Mouse (Mus musculus) left cerebral cortex, adult 2 months (tissue): ENCODE data around the gene Dse. TPM values are rescaled to one million over a fixed set of nuclear protein-coding genes. Genes with fewer than 3 reads are reported as not detected.
A peak's percentile ranks its signal among the peaks of the same experiment; 100 is the strongest.
"Not testable (repeated sequence)": the region's sequence is repeated elsewhere in the genome, so short reads cannot be mapped to it uniquely, and the experiment has no call there.

Experiments used
- DNase-seq, 2 experiments: peaks; one replicate each; pipeline ENCODE4 v3.0.0; 2021 to 2022; ENCODE audit warnings: low spot score in 2 of 2, mixed read lengths in 1 of 2; ENCODE audit errors: extremely low spot score in 1 of 2
- H3K27ac ChIP-seq: fragments of 200-600 bp; 2 replicates; pipeline ENCODE4 v1.8.1; 2022
- H3K4me3 ChIP-seq: fragments of 200-600 bp; 2 replicates; pipeline ENCODE4 v1.8.1; 2022
- CTCF ChIP-seq: fragments of 200-600 bp; IDR thresholded peaks from 2 replicates; pipeline ENCODE4 v1.8.1; 2022; ENCODE audit warnings: antibody characterized with exemption, mild to moderate bottlenecking, moderate library complexity
- intact Hi-C: fragments of 180-260 bp; cut with DNase I; formaldehyde crosslinking; loops from one replicate; pipeline ENCODE4 v1.15.1; 2025
- long read RNA-seq, 2 experiments: library from polyadenylated mRNA; stranded (forward); transcript quantifications; one replicate each; pipeline ENCODE4 v2.0.0; 2021; ENCODE audit warnings: borderline mapping rate in 2 of 2
- total RNA-seq, 2 experiments: library from RNA; stranded (reverse); gene quantifications; 2 replicates each; pipeline ENCODE4 v1.2.3; 2021

Gene Dse
- 1 to 10 TPM; 6.3 to 7.4 TPM for total RNA-seq
- long read RNA-seq, experiment 1, full-length matches to known transcripts = 5 of 10 reads
- long read RNA-seq, experiment 1, partial matches to known transcripts = 1 of 10 reads
- long read RNA-seq, experiment 1, other reads (novel, unspliced or antisense) = 4 of 10 reads
- long read RNA-seq, experiment 2, full-length matches to known transcripts = 4 of 4 reads
- long read RNA-seq, experiment 2, partial matches to known transcripts = 0 of 4 reads
- long read RNA-seq, experiment 2, other reads (novel, unspliced or antisense) = 0 of 4 reads

- Histone ChIP-seq H3K27ac (peak within 1 kb of the TSS; percentile 77), H3K4me3 (peak within 1 kb of the TSS; percentile 84)
- intact Hi-C loops = loop anchor here (2.0 to 10.0 kb wide), 2 partner anchors 73 to 173 kb away; partner anchors contain the start of gene Trappc3l
- DNase-seq = peak in 1 of 2 experiments; percentile 22
- no peak for TF ChIP-seq CTCF
These were observed at the start of gene Dse for GRCm38 (mm10) chr10:34207503-34207850. Gene Dse, minus strand, starts transcription at chr10:34207715.

- intact Hi-C loops, DNase-seq, H3K27ac ChIP-seq, H3K4me3 ChIP-seq: not testable (repeated sequence)
These were observed 45.3 kb upstream of the Dse start for GRCm38 (mm10) chr10:34252833-34253232.

- H3K4me3 ChIP-seq = no peak overlapping the region
- no peak for TF ChIP-seq CTCF
- H3K27ac ChIP-seq = no peak overlapping the region
- intact Hi-C loops = no loop called here
- DNase-seq = no peak
These were observed 42.1 kb upstream of the Dse start for GRCm38 (mm10) chr10:34249594-34249993.

- intact Hi-C loops = no loop called here
- no peak overlapping the region for H3K4me3 ChIP-seq
- no peak overlapping the region for H3K27ac ChIP-seq
- DNase-seq = no peak
- TF ChIP-seq CTCF = no peak
These were observed 40.2 kb upstream of the Dse start for GRCm38 (mm10) chr10:34247757-34248156.

GRCm38 (mm10) chr10:34246106-34246505, 38.6 kb upstream of the Dse start:
- no peak overlapping the region for H3K27ac ChIP-seq
- no peak for TF ChIP-seq CTCF
- intact Hi-C loops = no loop called here
- no peak for DNase-seq
- no peak overlapping the region for H3K4me3 ChIP-seq

GRCm38 (mm10) chr10:34244745-34245144, 37.2 kb upstream of the Dse start:
- DNase-seq = no peak
- no peak for TF ChIP-seq CTCF
- H3K27ac ChIP-seq = no peak overlapping the region
- no peak overlapping the region for H3K4me3 ChIP-seq
- intact Hi-C loops = no loop called here

- TF ChIP-seq CTCF = no peak
- DNase-seq = no peak
- Histone ChIP-seq H3K4me3 (no peak overlapping the region), H3K27ac (no peak overlapping the region)
- intact Hi-C loops = no loop called here
These were observed 31.0 kb upstream of the Dse start for GRCm38 (mm10) chr10:34238536-34238935.

- intact Hi-C loops = no loop called here
These were observed 29.1 kb upstream of the Dse start for GRCm38 (mm10) chr10:34236569-34236968.

GRCm38 (mm10) chr10:34235384-34235783, 27.9 kb upstream of the Dse start:
- TF ChIP-seq CTCF = no peak
- H3K27ac ChIP-seq = no peak overlapping the region
- no peak for DNase-seq
- intact Hi-C loops = no loop called here
- H3K4me3 ChIP-seq = no peak overlapping the region

More at GRCm38 (mm10) chr10:34236569-34236968, 29.1 kb upstream of the Dse start:
- no peak for DNase-seq
- TF ChIP-seq CTCF = no peak
- Histone ChIP-seq H3K4me3 (no peak overlapping the region), H3K27ac (no peak overlapping the region)

GRCm38 (mm10) chr10:34233931-34234745, 26.6 kb upstream of the Dse start:
- intact Hi-C loops = no loop called here
- no peak for DNase-seq
- no peak overlapping the region for H3K4me3 ChIP-seq
- no peak overlapping the region for H3K27ac ChIP-seq
- TF ChIP-seq CTCF = peak; percentile 24; the same call in 1 of the 2 replicates

- Histone ChIP-seq H3K4me3 (no peak overlapping the region), H3K27ac (no peak overlapping the region)
- TF ChIP-seq CTCF = no peak
- intact Hi-C loops = no loop called here
- DNase-seq = no peak
These were observed 25.9 kb upstream of the Dse start for GRCm38 (mm10) chr10:34233418-34233817.

- intact Hi-C loops = no loop called here
- no peak overlapping the region for H3K27ac ChIP-seq
- H3K4me3 ChIP-seq = no peak overlapping the region
- TF ChIP-seq CTCF = no peak
- no peak for DNase-seq
These were observed 22.7 kb upstream of the Dse start for GRCm38 (mm10) chr10:34230121-34230675.
